Mouse (Mus musculus) kidney, postnatal 0 days (tissue): ENCODE measurements around the gene Myof. TPM values are rescaled to one million over a fixed set of nuclear protein-coding genes. Genes with fewer than 3 reads are reported as not detected.
A peak's percentile ranks its signal among the peaks of the same experiment; 100 is the strongest.

Experiments used
- ATAC-seq: fragments of 200-750 bp; cut with Nextera tagmentation; replicated peaks from 2 replicates; pipeline ENCODE4 v1.8.0; 2017; ENCODE audit warnings: low read depth, moderate number of reproducible peaks, moderate TSS enrichment, moderate library complexity; ENCODE audit not compliant: low FRiP score
- DNase-seq: peaks from one replicate; pipeline ENCODE4 v3.0.0-alpha.2; 2016; ENCODE audit warnings: low spot score
- H3K27ac ChIP-seq: fragments of 300-500 bp; sonication (generic); 2 replicates; pipeline ENCODE4 v1.5.1; 2014; ENCODE audit warnings: mild to moderate bottlenecking
- H3K27me3 ChIP-seq: fragments of 300-500 bp; sonication (generic); 2 replicates; pipeline ENCODE4 v1.6.1; 2014; ENCODE audit warnings: low read length, mixed read lengths; ENCODE audit not compliant: insufficient read depth
- H3K36me3 ChIP-seq: fragments of 300-500 bp; sonication (generic); 2 replicates; pipeline ENCODE4 v1.6.1; 2014; ENCODE audit warnings: low read length, mixed read lengths; ENCODE audit not compliant: insufficient read depth
- H3K4me1 ChIP-seq: fragments of 300-500 bp; sonication (generic); replicated peaks from 2 replicates; pipeline ENCODE4 v1.6.1; 2014; ENCODE audit warnings: antibody characterized with exemption, low read length, mixed read lengths; ENCODE audit not compliant: insufficient read depth
- H3K4me2 ChIP-seq: fragments of 300-500 bp; sonication (generic); 2 replicates; pipeline ENCODE4 v1.6.1; 2014; ENCODE audit warnings: mild to moderate bottlenecking, low read length, moderate library complexity, mixed read lengths
- H3K4me3 ChIP-seq: fragments of 300-500 bp; sonication (generic); replicated peaks from 2 replicates; pipeline ENCODE4 v1.5.1; 2014; ENCODE audit warnings: low read depth, low read length
- H3K9ac ChIP-seq: fragments of 300-500 bp; sonication (generic); 2 replicates; pipeline ENCODE4 v1.6.1; 2014; ENCODE audit warnings: low read depth, low read length
- H3K9me3 ChIP-seq: fragments of 300-500 bp; sonication (generic); replicated peaks from 2 replicates; pipeline ENCODE4 v1.6.1; 2016; ENCODE audit warnings: low read length, inconsistent platforms, mixed read lengths
- CTCF ChIP-seq: IDR thresholded peaks from 2 replicates; pipeline ENCODE4 v1.5.1; 2016; ENCODE audit warnings: antibody characterized with exemption, low read depth, mild to moderate bottlenecking, moderate library complexity
- WGBS: fragments of 180-500 bp; shearing (Covaris S2); extraction: QIAGEN DNeasy Blood & Tissue Kit; methylation state at CpG from one replicate; pipeline ENCODE4 v1.1.7; 2014; 5-methylcytosine and 5-hydroxymethylcytosine counted together
- polyA plus RNA-seq: library from polyadenylated mRNA; unstranded; fragments of >200 nt; fragmentation: Nextera tagmentation; extraction: Ambion mirVana; gene quantifications from 2 replicates; pipeline ENCODE4 v1.2.1, GENCODE M21; 2015

Gene Myof
- polyA plus RNA-seq, 1 experiment from 2014 or later: 28.0 TPM

GRCm38 (mm10) chr19:37960791-37961190, 82.6 kb downstream of the Myof start:
- no peak for ATAC-seq

GRCm38 (mm10) chr19:37959543-37960215, 83.7 kb downstream of the Myof start:
- H3K9me3 ChIP-seq: no peaks in the 10 kb centered on the region
- no peak for TF ChIP-seq CTCF
- no peak overlapping the region for H3K27ac ChIP-seq
- DNase-seq (no peak), ATAC-seq (no peak)
- no peak overlapping the region for H3K4me3 ChIP-seq
- H3K4me2 ChIP-seq: no peak overlapping the region
- no peak overlapping the region for H3K9ac ChIP-seq
- 81% methylated on average over 10 of the region's 10 CpGs for WGBS
- no peaks in the 10 kb centered on the region for H3K27me3 ChIP-seq
- H3K36me3 ChIP-seq: 0 out of 2 replicates have a peak, but pooled peaks cover 5% of the 10 kb centered on the region
- H3K4me1 ChIP-seq: no peaks in the 10 kb centered on the region

More at GRCm38 (mm10) chr19:37960791-37961190, 82.6 kb downstream of the Myof start:
- Histone ChIP-seq H3K36me3 (0 out of 2 replicates have a peak, but pooled peaks cover 5% of the 10 kb centered on the region), H3K4me3 (no peak overlapping the region), H3K4me1 (no peaks in the 10 kb centered on the region), H3K9ac (no peak overlapping the region), H3K27me3 (no peaks in the 10 kb centered on the region), H3K27ac (no peak overlapping the region), H3K9me3 (no peaks in the 10 kb centered on the region), H3K4me2 (no peak overlapping the region)
- no peak for TF ChIP-seq CTCF
- WGBS: 96% methylated on average over 9 of the region's 9 CpGs
- DNase-seq: no peak

- no peaks in the 10 kb centered on the region for H3K27me3 ChIP-seq
- 0 out of 2 replicates have a peak, but pooled peaks cover 5% of the 10 kb centered on the region for H3K36me3 ChIP-seq
- DNase-seq: no peak
- no peaks in the 10 kb centered on the region for H3K4me1 ChIP-seq
- no peak overlapping the region for H3K4me3 ChIP-seq
- H3K4me2 ChIP-seq: no peak overlapping the region
- H3K9ac ChIP-seq: no peak overlapping the region
- TF ChIP-seq CTCF: no peak
- no peak overlapping the region for H3K27ac ChIP-seq
- no peak for ATAC-seq
- H3K9me3 ChIP-seq: no peaks in the 10 kb centered on the region
- 53% methylated on average over 6 of the region's 6 CpGs for WGBS
Measured at GRCm38 (mm10) chr19:37959076-37959475, 84.3 kb downstream of the Myof start.

GRCm38 (mm10) chr19:37957256-37957655, 86.1 kb downstream of the Myof start:
- TF ChIP-seq CTCF: no peak
- no peak overlapping the region for H3K4me2 ChIP-seq
- no peak for ATAC-seq
- H3K9ac ChIP-seq: no peak overlapping the region
- no peaks in the 10 kb centered on the region for H3K4me1 ChIP-seq
- no peaks in the 10 kb centered on the region for H3K9me3 ChIP-seq
- WGBS: 77% methylated on average over 7 of the region's 7 CpGs
- H3K27ac ChIP-seq: no peak overlapping the region
- 0 out of 2 replicates have a peak, but pooled peaks cover 5% of the 10 kb centered on the region for H3K36me3 ChIP-seq
- no peak for DNase-seq
- no peaks in the 10 kb centered on the region for H3K27me3 ChIP-seq
- no peak overlapping the region for H3K4me3 ChIP-seq

GRCm38 (mm10) chr19:37956006-37956405, 87.4 kb downstream of the Myof start:
- Histone ChIP-seq H3K4me2 (no peak overlapping the region), H3K27ac (no peak overlapping the region), H3K4me1 (no peaks in the 10 kb centered on the region), H3K9ac (no peak overlapping the region), H3K4me3 (no peak overlapping the region), H3K9me3 (no peaks in the 10 kb centered on the region), H3K36me3 (0 out of 2 replicates have a peak, but pooled peaks cover 5% of the 10 kb centered on the region), H3K27me3 (no peaks in the 10 kb centered on the region)
- WGBS: 74% methylated on average over 3 of the region's 3 CpGs
- TF ChIP-seq CTCF: no peak
- ATAC-seq (no peak), DNase-seq (no peak)

- H3K36me3 ChIP-seq: peaks cover 7% of the 10 kb centered on the region; the same call in 1 of the 2 replicates
Measured at GRCm38 (mm10) chr19:37955425-37956001, 87.9 kb downstream of the Myof start.

More at GRCm38 (mm10) chr19:37955425-37956001, 87.9 kb downstream of the Myof start:
- 0 out of 2 replicates have a peak, but pooled peaks have one; percentile 57 for ATAC-seq
- no peak overlapping the region for H3K27ac ChIP-seq
- H3K4me2 ChIP-seq: no peak overlapping the region
- H3K4me1 ChIP-seq: no peaks in the 10 kb centered on the region
- peak; percentile 93 for DNase-seq
- 33% methylated on average over 7 of the region's 7 CpGs for WGBS
- no peak overlapping the region for H3K9ac ChIP-seq
- no peaks in the 10 kb centered on the region for H3K9me3 ChIP-seq
- H3K27me3 ChIP-seq: no peaks in the 10 kb centered on the region
- TF ChIP-seq CTCF: peak; percentile 97
- no peak overlapping the region for H3K4me3 ChIP-seq
